Mouse (Mus musculus) intestine, embryonic 15.5 days (tissue): Measurements from ENCODE around the gene Gm45021. TPM values are rescaled to one million over a fixed set of nuclear protein-coding genes. Genes with fewer than 3 reads are reported as not detected.

Experiments used
- ATAC-seq: fragments of 200-750 bp; cut with Nextera tagmentation; 2 replicates; pipeline ENCODE4 v1.8.0; 2017; ENCODE audit warnings: moderate TSS enrichment, moderate library complexity
- H3K27ac ChIP-seq: fragments of 300-500 bp; sonication (generic); 2 replicates; pipeline ENCODE4 v1.5.1; 2015; ENCODE audit warnings: mild to moderate bottlenecking, inconsistent platforms
- H3K27me3 ChIP-seq: fragments of 300-500 bp; sonication (generic); replicated peaks from 2 replicates; pipeline ENCODE4 v1.6.1; 2015; ENCODE audit warnings: inconsistent platforms
- H3K36me3 ChIP-seq: fragments of 300-500 bp; sonication (generic); 2 replicates; pipeline ENCODE4 v1.6.1; 2015; ENCODE audit warnings: inconsistent platforms
- H3K4me1 ChIP-seq: fragments of 300-500 bp; sonication (generic); replicated peaks from 2 replicates; pipeline ENCODE4 v1.6.1; 2015; ENCODE audit warnings: inconsistent platforms
- H3K4me2 ChIP-seq: fragments of 300-500 bp; sonication (generic); replicated peaks from 2 replicates; pipeline ENCODE4 v1.6.1; 2015; ENCODE audit warnings: mild to moderate bottlenecking, inconsistent platforms
- H3K4me3 ChIP-seq: fragments of 300-500 bp; sonication (generic); replicated peaks from 2 replicates; pipeline ENCODE4 v1.5.1; 2015; ENCODE audit warnings: inconsistent platforms
- H3K9ac ChIP-seq: fragments of 300-500 bp; sonication (generic); 2 replicates; pipeline ENCODE4 v1.6.1; 2015; ENCODE audit warnings: inconsistent platforms
- H3K9me3 ChIP-seq: fragments of 300-500 bp; sonication (generic); 2 replicates; pipeline ENCODE4 v1.6.1; 2016; ENCODE audit warnings: inconsistent platforms
- WGBS: fragments of 180-500 bp; shearing (Covaris S2); methylation state at CpG from one replicate; pipeline ENCODE4 v1.1.7; 2015; 5-methylcytosine and 5-hydroxymethylcytosine counted together
- polyA plus RNA-seq: library from polyadenylated mRNA; unstranded; fragments of >200 nt; fragmentation: Nextera tagmentation; extraction: Ambion mirVana; gene quantifications from 2 replicates; pipeline ENCODE4 v1.2.1, GENCODE M21; 2015

Gm45021 gene
- polyA plus RNA-seq, 1 experiment from 2014 or later = not detected

DNA sequence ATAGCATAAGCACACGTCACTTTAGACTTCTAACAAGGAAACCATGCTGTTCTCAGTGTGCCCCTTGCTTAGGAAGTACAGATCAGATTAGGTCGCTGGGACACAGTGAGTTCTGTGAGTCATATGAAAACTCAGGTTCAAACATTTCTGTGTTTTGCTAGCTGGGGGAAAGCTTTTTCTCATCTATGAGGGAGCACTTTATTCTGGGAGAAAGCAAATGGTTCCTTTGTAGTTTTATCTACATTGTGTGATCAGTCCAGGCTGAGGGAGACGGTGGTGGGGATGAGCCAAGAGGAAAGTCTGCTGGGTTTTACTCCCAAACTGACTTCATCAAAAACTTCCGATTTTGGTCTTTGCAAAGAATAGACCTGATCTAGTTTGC is 56.9 kb downstream of the Gm45021 start:
- 75% methylated on average over 4 of the region's 4 CpGs for WGBS
- no peak overlapping the region for H3K9ac ChIP-seq
- no peak overlapping the region for H3K27ac ChIP-seq
- H3K9me3 ChIP-seq = no peaks in the 10 kb centered on the region
- H3K36me3 ChIP-seq = no peaks in the 10 kb centered on the region
- H3K4me2 ChIP-seq = no peak overlapping the region
- ATAC-seq = no peak
- H3K27me3 ChIP-seq = no peaks in the 10 kb centered on the region
- no peaks in the 10 kb centered on the region for H3K4me1 ChIP-seq
- H3K4me3 ChIP-seq = no peak overlapping the region

DNA sequence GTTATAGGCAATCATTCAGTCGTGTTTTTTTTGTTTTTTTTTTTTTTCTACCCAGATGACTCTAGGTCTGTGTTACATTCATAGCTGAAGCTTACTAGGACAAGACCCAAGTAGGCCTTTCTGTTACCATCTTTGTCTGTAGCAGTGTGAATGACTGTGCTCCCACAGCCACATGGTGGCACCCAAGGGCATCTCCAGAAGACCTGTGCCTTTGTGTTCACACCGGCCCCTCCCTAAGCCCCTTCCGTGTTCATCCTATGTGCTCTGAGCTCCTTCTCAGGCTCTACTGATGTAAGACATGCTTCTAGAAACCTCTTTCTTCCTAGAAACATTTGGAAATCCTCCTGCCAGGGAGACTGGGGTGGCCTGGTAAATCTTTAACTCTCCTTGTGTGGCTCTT is 57.6 kb downstream of the Gm45021 start, which contains the start of gene Gimap8:
Gene Gimap8, plus strand, starts transcription at position 240 of the 400 bp plus-strand sequence.
- Histone ChIP-seq H3K9me3 (no peaks in the 10 kb centered on the region), H3K4me3 (no peak within 1 kb of the TSS), H3K27ac (no peak within 1 kb of the TSS), H3K36me3 (no peaks in the 10 kb centered on the region), H3K4me1 (no peaks in the 10 kb centered on the region), H3K9ac (no peak within 1 kb of the TSS), H3K27me3 (no peaks in the 10 kb centered on the region), H3K4me2 (no peak within 1 kb of the TSS)
- peak; percentile 69; the same call in 1 of the 2 replicates for ATAC-seq
- WGBS = 37% methylated on average over 3 of the region's 3 CpGs

DNA sequence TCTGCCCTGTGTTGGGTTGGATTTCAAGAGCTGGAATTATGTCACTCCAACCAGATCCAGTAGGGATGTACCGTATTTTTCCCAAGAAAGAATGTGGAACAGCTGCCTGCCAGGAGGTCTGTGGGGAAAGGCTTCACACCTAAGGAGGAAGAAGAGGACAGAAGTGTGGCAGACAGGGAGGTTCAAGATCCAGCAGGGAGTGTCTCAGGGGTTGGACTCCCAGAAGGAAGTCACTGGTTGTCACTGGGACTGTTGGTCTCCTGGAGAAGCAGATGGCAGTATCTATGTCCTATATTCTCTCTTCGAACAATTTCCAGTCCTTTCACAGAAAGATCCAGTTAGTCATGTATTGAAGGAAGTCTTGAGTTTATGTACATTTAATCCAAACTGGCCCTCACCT is 58.2 kb downstream of the Gm45021 start:
- Histone ChIP-seq H3K4me2 (no peak overlapping the region), H3K9me3 (no peaks in the 10 kb centered on the region), H3K27me3 (no peaks in the 10 kb centered on the region), H3K4me1 (no peaks in the 10 kb centered on the region), H3K9ac (no peak overlapping the region), H3K36me3 (no peaks in the 10 kb centered on the region), H3K4me3 (no peak overlapping the region), H3K27ac (no peak overlapping the region)
- WGBS = 72% methylated on average over 2 of the region's 2 CpGs
- ATAC-seq = no peak

DNA sequence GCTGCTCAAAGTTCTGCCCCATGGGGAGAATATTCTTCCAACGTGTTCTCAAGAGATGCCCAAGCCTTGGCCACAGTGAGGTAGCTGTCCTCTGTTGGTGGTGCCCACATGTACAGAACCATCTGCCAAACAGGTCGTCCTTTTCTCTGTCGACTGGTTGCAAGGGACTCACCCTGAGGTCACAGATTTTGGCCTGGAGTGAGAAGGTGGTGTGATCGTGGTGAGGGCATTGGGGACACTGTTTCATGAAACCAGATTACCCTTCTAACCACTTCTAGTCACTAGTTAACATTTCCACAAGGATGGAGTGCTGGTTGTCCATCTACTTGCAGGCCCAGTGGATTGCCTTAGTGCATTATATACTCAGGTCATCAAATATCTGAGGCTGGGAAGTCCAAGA is 59.4 kb downstream of the Gm45021 start:
- ATAC-seq = no peak
- Histone ChIP-seq H3K4me1 (no peaks in the 10 kb centered on the region), H3K27me3 (no peaks in the 10 kb centered on the region), H3K4me2 (no peak overlapping the region), H3K4me3 (no peak overlapping the region), H3K9ac (no peak overlapping the region), H3K9me3 (no peaks in the 10 kb centered on the region), H3K27ac (no peak overlapping the region), H3K36me3 (no peaks in the 10 kb centered on the region)
- WGBS = 86% methylated on average over 4 of the region's 4 CpGs

DNA sequence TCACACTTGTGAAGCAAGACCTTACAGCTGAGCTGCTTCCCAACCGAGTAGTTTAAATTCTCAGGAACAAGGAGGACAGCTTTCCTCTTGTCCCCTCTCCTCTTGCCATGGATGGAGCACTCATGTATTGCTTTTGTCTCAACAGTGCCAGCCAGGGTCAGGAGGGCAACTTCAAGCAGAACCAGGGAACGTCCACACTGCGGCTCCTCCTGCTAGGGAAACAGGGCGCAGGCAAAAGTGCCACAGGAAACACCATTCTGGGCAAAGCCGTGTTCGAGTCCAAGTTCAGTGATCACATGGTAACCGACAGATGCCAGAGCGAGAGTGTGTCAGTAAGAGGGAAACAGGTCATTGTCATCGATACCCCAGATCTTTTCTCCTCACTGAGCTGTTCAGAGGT is 60.6 kb downstream of the Gm45021 start:
- no peak overlapping the region for H3K4me2 ChIP-seq
- no peaks in the 10 kb centered on the region for H3K9me3 ChIP-seq
- 87% methylated on average over 9 of the region's 9 CpGs for WGBS
- H3K27me3 ChIP-seq = no peaks in the 10 kb centered on the region
- no peaks in the 10 kb centered on the region for H3K4me1 ChIP-seq
- H3K9ac ChIP-seq = no peak overlapping the region
- no peaks in the 10 kb centered on the region for H3K36me3 ChIP-seq
- H3K4me3 ChIP-seq = no peak overlapping the region
- no peak overlapping the region for H3K27ac ChIP-seq
- no peak for ATAC-seq

DNA sequence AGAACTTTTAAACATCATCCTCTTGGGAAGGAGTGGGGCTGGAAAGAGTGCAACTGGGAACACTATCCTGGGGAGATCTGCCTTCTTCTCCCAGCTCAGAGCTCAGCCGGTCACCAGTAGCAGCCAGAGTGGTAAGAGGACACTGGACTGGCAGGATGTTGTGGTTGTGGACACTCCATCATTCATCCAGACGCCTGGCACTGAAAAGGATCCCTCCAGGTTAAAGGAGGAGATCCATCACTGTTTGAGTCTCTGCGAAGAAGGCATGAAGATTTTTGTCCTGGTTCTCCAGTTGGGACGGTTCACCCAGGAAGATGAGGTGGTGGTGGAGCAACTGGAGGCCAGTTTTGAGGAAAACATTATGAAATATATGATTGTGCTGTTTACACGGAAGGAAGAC is 69.3 kb downstream of the Gm45021 start:
- H3K27me3 ChIP-seq = no peaks in the 10 kb centered on the region
- no peak overlapping the region for H3K9ac ChIP-seq
- 66% methylated on average over 5 of the region's 5 CpGs for WGBS
- H3K4me2 ChIP-seq = no peak overlapping the region
- no peaks in the 10 kb centered on the region for H3K9me3 ChIP-seq
- H3K27ac ChIP-seq = no peak overlapping the region
- H3K4me3 ChIP-seq = no peak overlapping the region
- no peaks in the 10 kb centered on the region for H3K36me3 ChIP-seq
- no peak for ATAC-seq
- no peaks in the 10 kb centered on the region for H3K4me1 ChIP-seq

Other genes starting within 250 kb of the Gm45021 start
- gene Krba1, start 194.0 kb upstream of the Gm45021 start, polyA plus RNA-seq = 14.2 and 17.5 TPM in 2 replicates
- 17.2 and 18.4 TPM in 2 replicates for gene Zfp467, start 143.8 kb upstream of the Gm45021 start, polyA plus RNA-seq
- 0.54 and 1.1 TPM in 2 replicates for gene Sspo, start 141.4 kb upstream of the Gm45021 start, polyA plus RNA-seq
- 23.3 and 25.0 TPM in 2 replicates for gene Atp6v0e2, start 52.0 kb upstream of the Gm45021 start, polyA plus RNA-seq
- 8.1 and 9.5 TPM in 2 replicates for gene Lrrc61, start 34.8 kb upstream of the Gm45021 start, polyA plus RNA-seq
- gene Rarres2, start 16.8 kb upstream of the Gm45021 start, polyA plus RNA-seq = 87.2 and 87.9 TPM in 2 replicates
- 23.6 and 24.9 TPM in 2 replicates for gene Repin1, start 4.3 kb downstream of the Gm45021 start, polyA plus RNA-seq
- not detected in 2 replicates for gene Gm44965, start 4.3 kb downstream of the Gm45021 start, polyA plus RNA-seq
- 5.1 and 5.8 TPM in 2 replicates for gene Zfp775, start 12.5 kb downstream of the Gm45021 start, polyA plus RNA-seq
- 0.89 and 1.2 TPM in 2 replicates for gene AI854703, start 37.2 kb downstream of the Gm45021 start, polyA plus RNA-seq
- 1.7 and 2.3 TPM in 2 replicates for gene Gimap8, start 57.6 kb downstream of the Gm45021 start, polyA plus RNA-seq
- gene Gimap9, start 86.5 kb downstream of the Gm45021 start, polyA plus RNA-seq = 16.9 and 18.0 TPM in 2 replicates
- 20.7 and 22.8 TPM in 2 replicates for gene Gimap4, start 94.9 kb downstream of the Gm45021 start, polyA plus RNA-seq
- 20.4 and 21.1 TPM in 2 replicates for gene Gimap6, start 118.6 kb downstream of the Gm45021 start, polyA plus RNA-seq
- gene Gm28053, start 129.0 kb downstream of the Gm45021 start, polyA plus RNA-seq = 5.6 and 5.7 TPM in 2 replicates
- 0.18 and 0.30 TPM in 2 replicates for gene Gimap7, start 129.0 kb downstream of the Gm45021 start, polyA plus RNA-seq
- gene Gimap1, start 149.4 kb downstream of the Gm45021 start, polyA plus RNA-seq = 31.0 and 34.9 TPM in 2 replicates
- 10.5 and 10.9 TPM in 2 replicates for gene Gimap5, start 156.6 kb downstream of the Gm45021 start, polyA plus RNA-seq
- 0.15 and 0.20 TPM in 2 replicates for gene Gimap3, start 181.2 kb downstream of the Gm45021 start, polyA plus RNA-seq